Mouse (Mus musculus) gonadal fat pad, adult 2 months (tissue): ENCODE data around the gene Il11ra1. TPM values are rescaled to one million over a fixed set of nuclear protein-coding genes. Genes with fewer than 3 reads are reported as not detected.
"Not testable (repeated sequence)": the region's sequence is repeated elsewhere in the genome, so short reads cannot be mapped to it uniquely, and the experiment has no call there.

Source experiments
- DNase-seq: peaks from one replicate; pipeline ENCODE4 v3.0.0-alpha.2; 2012; ENCODE audit warnings: low read depth
- polyA plus RNA-seq: library from polyadenylated mRNA; depleted of rRNA; stranded (reverse); fragments of >200 nt; gene quantifications from 2 replicates; pipeline ENCODE4 v1.2.3, GENCODE M21; 2012

Gene Il11ra1
- polyA plus RNA-seq, 1 experiment, result 81.0 TPM

GRCm38 (mm10) chr4:41679291-41679690 lies 20.5 kb upstream of the Il11ra1 start:
- DNase-seq, result no peak

- no peak for DNase-seq
These were observed 18.6 kb upstream of the Il11ra1 start for GRCm38 (mm10) chr4:41681176-41681575.

DNA sequence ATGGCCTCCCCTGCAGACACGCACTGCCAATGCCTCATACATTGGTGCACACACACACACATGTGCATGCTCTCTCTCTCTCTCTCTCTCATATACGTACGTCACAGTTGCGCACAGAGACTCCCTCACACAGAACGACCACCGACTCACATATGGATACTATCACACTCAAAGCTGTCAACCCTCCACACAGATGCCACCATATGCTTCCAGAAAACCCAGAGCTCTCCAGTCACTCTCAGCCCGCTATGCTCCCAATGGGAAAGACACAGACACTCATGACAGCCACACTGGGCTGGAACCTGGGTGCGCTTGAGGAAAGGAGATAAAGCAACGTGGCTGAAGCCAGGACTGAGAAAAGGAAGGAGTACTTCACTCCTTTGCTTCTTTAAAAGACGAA lies 17.8 kb upstream of the Il11ra1 start:
- DNase-seq, result no peak

- no peak for DNase-seq
These were observed 17.0 kb upstream of the Il11ra1 start for GRCm38 (mm10) chr4:41682789-41683188.

- not testable (repeated sequence) for DNase-seq
These were observed 16.5 kb upstream of the Il11ra1 start for GRCm38 (mm10) chr4:41683303-41683702.

GRCm38 (mm10) chr4:41684131-41684930 lies 15.5 kb upstream of the Il11ra1 start:
- DNase-seq, result not testable (repeated sequence)

DNA sequence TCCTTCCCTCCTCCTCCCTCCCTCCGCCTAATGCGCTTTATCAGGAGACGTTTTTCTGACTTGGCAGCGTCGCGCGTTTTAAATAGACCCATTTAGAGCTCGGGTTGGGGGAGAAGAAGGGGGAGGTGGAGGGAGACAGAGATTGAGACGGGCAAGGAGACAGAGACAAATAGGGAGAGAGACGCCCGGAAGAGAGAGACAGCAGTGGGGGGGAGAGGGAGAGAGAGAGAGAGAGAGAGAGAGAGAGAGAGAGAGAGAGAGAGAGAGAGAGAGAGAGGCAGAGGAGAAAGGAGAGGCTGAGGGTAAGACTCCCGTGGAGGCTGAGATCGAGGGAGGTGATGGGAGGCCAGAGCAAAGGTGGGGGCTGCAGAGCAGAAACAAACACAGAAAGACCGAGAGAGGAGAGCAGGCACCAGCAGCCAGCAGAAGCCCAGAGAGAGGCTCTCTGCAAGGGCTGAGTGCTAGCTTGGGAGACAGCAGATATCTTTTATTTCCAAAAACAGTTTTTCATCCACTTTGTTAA lies 14.8 kb upstream of the Il11ra1 start:
- DNase-seq, result not testable (repeated sequence)

DNA sequence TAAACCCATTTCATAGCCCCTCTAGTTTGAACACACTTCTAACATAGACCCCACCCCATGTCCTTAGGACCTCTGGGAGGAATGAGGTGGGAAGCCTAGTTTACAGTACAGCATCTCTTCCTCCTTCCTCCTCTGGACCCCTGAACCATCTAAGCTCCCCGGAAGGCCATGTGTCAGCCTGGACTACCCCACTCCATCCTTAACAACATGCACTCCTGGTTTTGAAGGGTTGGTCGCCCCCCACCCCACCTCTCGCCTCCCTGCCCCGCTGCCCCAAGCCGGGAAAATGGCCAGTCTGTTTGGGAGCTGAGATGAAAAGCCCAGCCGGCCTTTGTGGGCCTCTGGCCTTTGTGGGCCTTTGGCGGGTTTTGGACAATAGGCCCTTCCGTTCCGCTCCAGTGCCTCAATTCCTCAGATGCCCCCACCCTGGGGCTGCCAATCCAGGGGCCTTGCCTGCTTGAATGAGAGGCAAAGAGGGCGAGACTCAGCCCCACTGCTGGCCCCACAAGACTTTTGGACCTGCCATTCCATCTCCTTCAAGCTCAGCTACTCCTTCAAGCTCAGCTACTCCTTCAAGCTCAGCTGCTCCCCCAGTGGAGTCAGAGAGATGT lies 13.8 kb upstream of the Il11ra1 start:
- DNase-seq, result not testable (repeated sequence)

- not testable (repeated sequence) for DNase-seq
These were observed 11.2 kb upstream of the Il11ra1 start for GRCm38 (mm10) chr4:41688562-41688961.

DNA sequence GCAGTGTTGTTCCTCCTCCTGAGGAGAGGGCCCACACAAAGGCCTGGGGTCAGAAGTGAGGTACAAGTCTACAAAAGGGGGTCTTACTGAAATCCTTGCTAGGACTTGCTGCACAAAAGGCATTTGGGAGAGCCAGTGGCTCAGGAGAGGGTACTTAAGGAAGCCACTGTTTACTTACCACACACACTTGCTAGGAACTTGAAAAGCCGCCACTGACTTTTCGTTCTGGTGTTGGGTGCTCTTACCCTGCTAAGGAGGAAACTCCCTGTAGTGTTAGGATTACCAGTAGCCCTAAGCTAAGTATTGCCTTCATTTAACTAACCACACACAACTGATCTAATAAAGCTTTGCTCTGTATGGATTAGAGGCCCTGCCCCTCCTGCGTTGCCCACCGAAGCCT lies 9.8 kb upstream of the Il11ra1 start:
- DNase-seq, result not testable (repeated sequence)

DNA sequence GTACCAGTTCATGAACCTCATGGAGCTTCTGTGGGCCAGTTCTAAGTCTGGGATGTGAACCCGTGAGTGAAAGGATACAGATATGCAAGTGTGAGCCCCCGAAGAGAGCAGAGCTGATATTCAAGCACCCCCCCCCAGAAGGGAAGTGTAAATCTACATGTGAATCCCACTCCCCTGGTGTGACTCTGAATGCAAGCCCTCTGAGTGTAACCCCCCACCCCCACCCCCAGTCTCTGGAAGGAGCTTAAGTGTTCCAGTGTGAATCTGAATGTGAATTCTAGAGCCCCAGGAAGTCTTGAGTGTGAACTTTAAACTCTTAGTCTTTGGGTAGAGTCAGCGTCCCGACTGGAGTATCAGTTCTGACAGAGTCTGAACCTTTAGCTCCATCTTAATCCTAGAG lies 6.3 kb upstream of the Il11ra1 start:
- not testable (repeated sequence) for DNase-seq

DNA sequence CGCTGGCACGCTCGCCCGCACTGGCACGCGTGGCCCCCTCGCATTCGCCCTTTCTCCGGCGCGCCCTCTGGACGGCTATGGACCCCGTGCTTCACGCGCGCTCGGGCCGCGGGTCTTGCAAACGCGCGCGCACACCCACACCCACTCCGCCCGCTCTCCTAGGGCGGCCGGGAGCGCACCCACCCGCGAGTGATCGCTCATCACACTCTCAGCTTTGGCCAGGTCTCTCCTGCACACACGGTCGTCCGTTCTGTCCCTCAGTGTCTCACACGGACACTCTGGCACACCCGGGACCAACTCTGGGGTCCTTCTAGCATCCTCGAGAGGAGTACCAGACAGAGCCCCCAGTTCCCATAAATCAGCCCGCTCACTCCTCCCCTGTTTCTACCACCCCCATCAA lies 4.0 kb upstream of the Il11ra1 start:
- not testable (repeated sequence) for DNase-seq

DNA sequence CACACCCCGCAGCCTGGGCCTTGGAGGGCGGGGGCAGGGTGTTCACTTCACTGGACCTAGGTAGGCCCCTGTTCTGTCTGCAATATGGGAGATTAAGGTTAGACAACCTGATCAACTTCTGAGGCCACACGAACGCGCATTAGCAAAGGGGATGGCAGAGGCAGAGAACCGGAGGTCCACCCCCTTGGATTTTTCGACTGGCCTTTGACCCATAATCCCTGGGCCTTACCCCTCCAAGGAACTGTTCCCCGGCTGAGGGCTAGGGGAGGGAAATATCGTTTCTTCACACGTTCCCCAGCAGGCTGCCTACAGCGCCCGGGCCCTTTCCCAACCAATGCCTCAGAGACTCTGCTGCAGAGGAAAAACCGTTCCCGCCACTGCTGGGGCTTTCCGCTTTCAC lies 3.3 kb upstream of the Il11ra1 start:
- not testable (repeated sequence) for DNase-seq

DNA sequence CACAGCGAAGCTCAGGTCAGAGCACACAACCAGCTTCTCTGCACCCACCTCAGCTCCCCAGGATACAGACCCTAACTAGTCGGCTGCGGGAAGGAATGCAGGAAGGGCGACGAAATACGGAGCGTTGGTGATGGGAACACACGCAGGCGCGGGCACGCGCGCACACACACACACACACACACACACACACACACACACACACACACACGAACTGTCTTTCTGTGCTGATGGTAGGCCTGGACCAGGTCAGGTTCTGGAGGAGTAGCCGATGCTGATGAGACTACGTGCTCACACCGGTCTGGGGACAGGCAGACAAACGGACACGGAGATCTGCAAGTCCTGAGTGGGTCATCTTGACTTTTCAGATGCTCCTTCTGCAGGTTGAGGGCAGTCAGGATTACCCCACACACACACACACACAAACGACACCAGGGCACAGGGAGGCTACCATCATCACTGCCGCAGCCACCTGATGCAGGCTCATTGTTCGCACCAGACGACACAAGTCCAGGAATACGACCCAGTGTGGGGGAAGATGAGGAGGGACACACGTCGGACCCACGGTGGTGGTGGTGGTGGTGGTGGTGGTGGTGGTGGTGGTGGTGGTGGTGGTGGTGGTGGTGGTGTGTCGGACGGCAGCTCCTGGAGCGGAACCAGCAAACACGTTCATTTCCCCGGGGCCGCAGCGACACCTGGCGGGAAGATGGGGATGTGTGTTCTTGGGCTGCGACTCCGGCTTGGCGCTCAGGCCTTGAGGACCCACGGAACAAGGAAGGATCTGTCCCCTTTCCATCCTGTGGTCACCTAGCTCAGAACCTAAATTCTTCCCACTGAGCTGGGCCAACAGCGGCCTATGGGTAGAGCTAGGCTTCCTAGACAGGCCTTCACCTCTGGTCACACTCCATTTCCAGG lies 2.6 kb upstream of the Il11ra1 start, which contains the start of gene Cntfr:
Cntfr (minus strand) TSS at position 160 of the 912 bp plus-strand sequence.
- DNase-seq, result not testable (repeated sequence)

DNA sequence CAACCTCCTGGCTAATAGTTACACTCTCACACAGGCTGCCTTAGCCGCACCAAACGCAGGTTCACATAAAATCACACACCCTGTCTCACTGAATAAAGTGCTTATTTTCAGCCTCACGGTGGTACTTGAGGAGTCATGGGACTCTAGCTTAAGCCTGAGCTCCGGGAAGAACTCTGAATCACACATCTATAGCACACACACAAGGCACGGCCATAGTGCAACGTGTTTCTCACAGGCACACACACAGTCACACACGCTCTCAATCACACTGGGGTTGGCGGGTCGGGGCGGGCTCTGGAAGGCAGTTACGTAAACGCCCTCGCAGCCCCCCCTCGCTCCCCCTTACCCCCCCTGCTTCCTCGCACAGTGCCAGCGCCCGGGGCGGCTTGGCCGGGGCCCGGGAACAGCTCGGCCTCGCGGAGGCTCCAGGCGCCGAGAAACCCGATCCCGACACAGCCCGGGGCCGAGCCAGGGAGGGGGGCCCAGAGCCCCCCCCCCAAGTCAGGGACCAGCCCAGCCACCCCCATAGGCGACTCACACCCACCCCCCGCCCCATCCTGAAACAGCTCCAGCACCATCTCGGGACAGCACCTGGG lies 1.3 kb upstream of the Il11ra1 start:
- not testable (repeated sequence) for DNase-seq

DNA sequence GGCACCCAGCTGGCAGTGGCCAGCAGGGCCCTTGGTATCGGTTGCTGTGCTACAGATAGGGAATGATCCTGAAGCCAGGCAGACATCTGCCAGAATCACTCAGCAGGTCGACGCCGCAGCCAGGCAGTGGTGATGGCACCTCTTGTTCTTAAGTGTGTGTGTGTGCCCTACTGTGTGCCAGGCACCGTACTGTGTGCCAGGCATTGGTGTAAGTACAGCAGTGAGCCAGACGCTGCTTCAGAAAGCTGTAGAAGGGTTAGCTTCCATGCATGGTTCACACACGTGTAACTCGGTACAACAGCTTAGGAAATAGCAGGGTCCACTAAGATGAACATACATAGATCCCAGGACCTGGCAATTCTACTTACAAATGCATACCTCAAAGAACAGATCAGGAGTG lies 435 bp downstream of the Il11ra1 start:
- not testable (repeated sequence) for DNase-seq

DNA sequence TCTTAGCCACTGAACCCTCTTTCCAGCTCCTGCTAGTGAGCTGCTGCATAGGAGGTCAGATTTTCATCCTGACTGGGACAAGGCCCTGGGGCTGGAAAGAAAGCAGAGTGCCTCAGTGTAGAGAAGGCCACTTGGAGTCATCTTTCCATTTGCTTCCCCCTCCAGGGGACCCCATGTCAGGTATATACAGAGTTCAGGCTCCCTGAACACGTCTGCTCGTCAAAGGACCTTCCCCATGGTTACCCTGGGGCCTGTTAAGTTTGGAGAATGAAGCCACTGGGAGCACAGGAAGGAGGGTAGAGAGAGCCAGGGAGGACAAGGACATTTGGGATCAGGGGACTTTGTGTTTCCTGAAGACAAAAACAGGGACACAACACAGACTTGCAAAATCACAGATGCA lies 2.4 kb downstream of the Il11ra1 start:
- not testable (repeated sequence) for DNase-seq

DNA sequence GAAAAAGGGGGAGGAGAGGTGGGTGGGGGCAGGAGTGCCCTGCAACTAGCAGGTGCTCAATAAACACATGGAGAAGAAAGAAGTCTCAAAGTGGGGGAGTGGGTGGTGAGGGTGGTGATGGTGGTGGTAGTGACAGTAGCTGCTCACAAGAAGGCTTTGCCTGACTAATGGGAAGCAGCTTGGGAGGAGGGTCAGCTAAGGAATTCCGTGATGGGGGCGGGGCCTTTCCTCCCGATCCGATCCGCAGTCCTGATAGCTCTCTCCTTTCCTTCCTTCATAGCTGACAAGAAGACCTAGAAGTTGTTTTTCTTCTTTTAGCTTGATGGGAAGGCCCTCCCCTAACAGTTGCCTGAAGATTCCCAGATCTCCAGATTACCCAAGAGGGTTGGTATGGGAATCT lies 4.9 kb downstream of the Il11ra1 start:
- no peak for DNase-seq

GRCm38 (mm10) chr4:41705922-41706754 lies 6.3 kb downstream of the Il11ra1 start:
- DNase-seq, result no peak

DNA sequence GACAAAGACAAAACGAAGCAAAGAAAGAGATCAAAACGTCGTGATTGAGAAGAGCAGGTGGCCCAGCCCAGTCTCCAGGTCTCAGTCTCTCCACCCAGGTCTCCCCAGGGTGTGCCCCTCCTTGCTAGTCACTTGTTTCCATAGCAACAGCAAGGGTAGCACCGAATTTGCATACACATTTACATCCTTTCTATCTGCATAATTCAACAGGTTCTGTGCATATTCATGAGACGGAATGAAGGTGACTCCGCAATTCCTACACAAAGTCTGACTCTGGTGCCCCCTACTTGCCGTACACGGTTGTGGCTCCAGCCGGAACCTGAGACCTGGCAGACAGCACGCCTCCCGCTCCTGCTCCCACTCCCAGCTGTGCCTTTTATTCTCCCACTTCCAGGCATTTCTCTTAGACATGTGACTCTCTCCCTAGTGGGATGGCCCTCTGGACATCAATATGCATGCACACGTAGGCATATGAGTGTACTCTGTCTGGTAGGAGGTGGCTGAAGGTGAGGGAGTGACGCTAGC lies 7.3 kb downstream of the Il11ra1 start:
- DNase-seq, result no peak
